Mouse (Mus musculus) liver, adult 2 months (tissue): ENCODE measurements around the gene Greb1.

ENCODE experiments used
- CTCF ChIP-seq: fragments of 200-500 bp; IDR thresholded peaks from 2 replicates; pipeline ENCODE4 v1.5.1; 2011; ENCODE audit warnings: low read depth, low read length, control low read depth
- POLR2A ChIP-seq: fragments of 200-500 bp; IDR thresholded peaks from 2 replicates; pipeline ENCODE4 v1.6.1; 2011; ENCODE audit warnings: low read length, control low read depth; ENCODE audit not compliant: insufficient read depth; ENCODE audit errors: extremely low read depth

DNA sequence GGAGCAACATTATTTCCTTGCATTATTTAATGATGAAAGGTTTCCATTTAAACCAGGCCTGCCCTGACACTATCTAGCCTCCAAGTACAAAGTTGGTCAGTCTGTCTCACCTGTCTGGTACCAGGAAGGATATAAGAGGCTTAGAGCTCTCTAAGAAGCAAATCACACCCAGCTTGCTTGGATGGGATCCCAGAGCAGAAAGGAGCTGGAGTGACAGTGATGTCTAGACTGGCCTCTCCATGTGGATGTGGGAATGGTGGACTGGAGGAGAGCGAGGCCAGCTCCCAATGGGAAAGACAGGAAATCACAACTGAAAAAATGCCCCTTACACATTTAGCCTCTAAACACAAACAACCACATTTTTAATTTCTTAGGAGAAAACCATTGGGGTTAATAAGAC, 23.0 kb upstream of the Greb1 start:
- no peak for TF ChIP-seq POLR2A
- TF ChIP-seq CTCF: no peak
